In the genomic region with DNA sequence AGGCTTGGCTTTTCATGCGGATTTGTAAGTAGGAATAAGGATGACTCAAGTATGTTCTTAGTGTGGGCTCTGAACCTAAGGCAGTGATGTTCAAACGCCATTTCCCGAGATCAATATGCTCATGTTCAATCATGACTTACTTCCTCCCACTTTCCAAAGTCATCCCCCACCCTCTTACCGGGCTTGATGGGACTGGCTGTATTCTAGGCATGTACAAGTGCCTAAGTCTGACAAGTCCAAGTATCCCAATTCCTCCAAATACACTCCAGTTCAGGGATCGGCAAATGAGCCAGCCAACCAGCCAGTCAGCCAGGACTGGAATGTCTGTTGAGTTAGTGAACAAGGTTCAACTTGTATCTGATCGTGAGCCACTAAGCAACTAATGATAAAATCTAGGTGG, we compare ENCODE assay signal across 30 mouse cellular contexts. TPM values are rescaled to one million over a fixed set of nuclear protein-coding genes. Genes with fewer than 3 reads are reported as not detected.
"Had no signal": no experiment of that assay in that cellular context is flagged by ENCODE, and none has a peak within 500 bp of the region (broad histone marks: within the 10 kb centered on the region; RNA-seq: fewer than 3 reads in every experiment).

No protein-coding gene starts in this region.

- H3K4me1 ChIP-seq: heart, embryonic 12.5 days; limb, embryonic 10.5 days; limb, embryonic 12.5 days; liver, embryonic 13.5 days had no signal

- H3K36me3 ChIP-seq: heart, embryonic 12.5 days; limb, embryonic 10.5 days; limb, embryonic 12.5 days; liver, embryonic 13.5 days had no signal

- H3K27me3 ChIP-seq: heart, embryonic 12.5 days; limb, embryonic 12.5 days; liver, embryonic 13.5 days had no signal

- DNase-seq: forebrain, postnatal 0 days; gastrocnemius, postnatal 14 days; gastrocnemius, postnatal 36 days; heart, adult 18-20 months; heart, postnatal 14 days; heart, postnatal 36 days; kidney, adult 18-20 months; kidney, adult 9 months; kidney, postnatal 10 days; kidney, postnatal 25 days; kidney, postnatal 4 days; liver; liver, embryonic 13.5 days had no signal

- H3K9me3 ChIP-seq: limb, embryonic 10.5 days had no signal

- ATAC-seq: forebrain, postnatal 0 days; hindbrain, embryonic 16.5 days; inflammation-experienced regulatory T-cells, adult 6 months; intestine, postnatal 0 days had no signal

- H3K4me2 ChIP-seq: heart, embryonic 12.5 days; hindbrain, embryonic 14.5 days; limb, embryonic 12.5 days; liver, embryonic 11.5 days; liver, embryonic 13.5 days had no signal

- H3K27ac ChIP-seq: hindbrain, embryonic 14.5 days; layer of hippocampus, adult 2 months; left cerebral cortex, adult 2 months; limb, embryonic 10.5 days; limb, embryonic 12.5 days; liver, embryonic 13.5 days had no signal

- H3K9ac ChIP-seq: forebrain, postnatal 0 days; heart, embryonic 12.5 days; hindbrain, embryonic 14.5 days; limb, embryonic 12.5 days; liver, embryonic 13.5 days had no signal

- H3K4me3 ChIP-seq: heart, embryonic 12.5 days; layer of hippocampus, adult 2 months; left cerebral cortex, adult 2 months; limb, embryonic 10.5 days; limb, embryonic 12.5 days; liver, embryonic 13.5 days had no signal

RNA-seq across cellular contexts. Expression of gene Txndc2, which starts 15.7 kb away (rescaled TPM):
- total RNA-seq: gastrocnemius, adult 18-20 months; gastrocnemius, adult 8-10 months; gastrocnemius, postnatal 14 days; gastrocnemius, postnatal 36 days; heart, adult 18-20 months; heart, postnatal 36 days; hematopoietic stem cell, adult 5-6 weeks; layer of hippocampus, adult 2 months; layer of hippocampus, postnatal 25 days had no signal
- polyA plus RNA-seq: forebrain, postnatal 0 days; heart, embryonic 12.5 days; heart, embryonic 14.5 days; heart, embryonic 16.5 days; hindbrain, embryonic 11.5 days; hindbrain, embryonic 16.5 days; inflammation-experienced regulatory T-cells, adult 6 months; intestine, postnatal 0 days; limb, embryonic 10.5 days; liver, embryonic 11.5 days; liver, embryonic 13.5 days had no signal
